Mouse (Mus musculus) splenic B cell, adult 2 months (primary cell): ENCODE results near the gene Zcrb1.
"Not testable (repeated sequence)": the region's sequence is repeated elsewhere in the genome, so short reads cannot be mapped to it uniquely, and the experiment has no call there.

Source experiments
- DNase-seq: peaks from one replicate; pipeline ENCODE4 v3.0.0-alpha.2; 2011; ENCODE audit warnings: low read depth, low spot score
- H3K27me3 ChIP-seq: 2 replicates; pipeline ENCODE4 v1.6.1; 2012; ENCODE audit warnings: mild to moderate bottlenecking, low read length, moderate library complexity, mixed read lengths; ENCODE audit not compliant: control insufficient read depth, poor library complexity, insufficient read depth, severe bottlenecking
- H3K36me3 ChIP-seq: 2 replicates; pipeline ENCODE4 v1.6.1; 2012; ENCODE audit warnings: mild to moderate bottlenecking, low read length, moderate library complexity, mixed read lengths; ENCODE audit not compliant: control insufficient read depth, poor library complexity, insufficient read depth, severe bottlenecking

Zcrb1 gene

GRCm38 (mm10) chr15:93401446-93401845 is 3.3 kb upstream of the Zcrb1 start:
- DNase-seq = no peak
- H3K36me3 ChIP-seq = no peaks in the 10 kb centered on the region

DNA sequence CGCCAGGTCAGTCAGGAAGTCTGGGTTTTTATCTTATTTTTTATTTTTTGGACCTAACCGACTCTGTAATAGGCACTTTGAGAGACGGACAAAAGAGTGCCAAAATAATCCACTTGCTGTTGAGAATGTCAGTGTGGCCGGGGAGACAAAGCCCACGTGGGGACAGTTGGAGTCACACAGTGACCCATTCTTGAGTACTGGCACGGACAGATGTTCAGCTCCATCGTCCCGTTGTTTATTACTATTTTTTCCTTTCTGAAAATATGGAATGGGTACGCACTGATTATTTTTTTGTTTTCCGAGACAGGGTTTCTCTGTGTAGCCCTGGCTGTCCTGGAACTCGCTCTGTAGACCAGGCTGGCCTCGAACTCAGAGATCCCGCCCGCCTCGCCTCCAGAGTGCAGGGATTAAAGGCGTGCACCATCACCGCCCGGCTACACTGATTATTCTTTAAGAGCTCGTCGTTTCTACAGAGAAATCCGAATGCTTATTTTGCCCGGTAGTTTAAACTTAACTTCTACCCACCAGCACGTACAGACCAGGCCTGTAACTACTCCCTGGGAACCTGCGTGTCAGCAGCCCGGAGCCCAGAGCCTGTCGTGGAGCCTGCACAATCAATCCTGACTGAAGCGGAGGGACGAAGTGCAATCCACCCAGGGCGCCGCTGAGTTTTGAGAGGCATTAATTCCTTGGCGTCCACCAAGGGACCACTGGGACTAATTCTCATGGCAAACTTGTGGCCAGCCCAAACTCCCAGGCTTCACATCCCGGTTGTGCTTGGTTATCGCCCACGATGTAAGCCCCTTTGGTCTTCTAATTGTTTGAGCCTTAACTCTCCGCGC is 786 bp upstream of the Zcrb1 start:
- DNase-seq = no peak
- Histone ChIP-seq H3K27me3 (no peaks in the 10 kb centered on the region), H3K36me3 (peaks cover 2% of the 10 kb centered on the region; the same call in 1 of the 2 replicates)

More at GRCm38 (mm10) chr15:93401446-93401845, 3.3 kb upstream of the Zcrb1 start:
- H3K27me3 ChIP-seq = no peaks in the 10 kb centered on the region

DNA sequence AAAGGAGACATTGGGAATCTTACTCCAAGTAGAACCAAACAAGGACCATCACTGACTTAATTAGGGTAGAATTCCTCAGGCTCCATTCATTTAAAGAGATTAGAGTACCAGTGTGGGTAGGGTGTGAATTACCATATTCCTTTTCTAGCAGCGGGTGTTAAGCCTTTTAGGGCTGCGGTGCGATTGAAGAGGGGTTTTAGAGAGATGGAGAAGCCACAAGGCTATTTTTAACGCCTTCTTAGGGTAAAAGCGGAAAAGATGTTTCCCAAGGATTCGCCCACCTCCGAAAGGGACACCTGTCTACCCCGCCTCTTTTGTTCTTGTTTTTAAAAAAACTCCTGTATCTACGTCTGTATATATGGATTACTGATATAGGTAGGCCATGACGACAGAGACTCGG is 865 bp downstream of the Zcrb1 start:
- peaks cover 4% of the 10 kb centered on the region; the same call in 1 of the 2 replicates for H3K36me3 ChIP-seq
- H3K27me3 ChIP-seq = no peaks in the 10 kb centered on the region
- DNase-seq = no peak

GRCm38 (mm10) chr15:93381337-93381736 is 16.8 kb downstream of the Zcrb1 start:
- DNase-seq = no peak
- Histone ChIP-seq H3K36me3 (peaks cover 3% of the 10 kb centered on the region; the same call in 1 of the 2 replicates), H3K27me3 (no peaks in the 10 kb centered on the region)

DNA sequence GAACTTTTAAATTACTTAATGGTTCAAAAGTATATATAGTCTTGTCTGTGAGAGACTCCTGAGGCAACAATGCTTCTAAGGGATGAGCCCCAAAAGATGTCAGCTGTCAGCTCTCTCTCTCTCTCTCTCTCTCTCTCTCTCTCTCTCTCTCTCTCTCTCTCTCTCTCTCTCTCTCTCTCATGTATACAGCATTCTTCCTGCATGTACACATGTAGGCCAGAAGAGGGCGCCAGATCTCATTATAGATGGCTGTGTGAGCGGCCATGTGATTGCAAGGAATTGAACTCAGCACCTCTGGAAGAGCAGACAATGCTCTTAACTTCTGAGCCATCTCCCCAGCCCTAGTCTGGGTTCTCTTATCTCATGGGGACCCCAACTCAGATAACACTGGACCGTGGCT is 19.0 kb downstream of the Zcrb1 start:
- DNase-seq = peak; percentile 57
- H3K36me3 ChIP-seq = no peaks in the 10 kb centered on the region
- no peaks in the 10 kb centered on the region for H3K27me3 ChIP-seq

DNA sequence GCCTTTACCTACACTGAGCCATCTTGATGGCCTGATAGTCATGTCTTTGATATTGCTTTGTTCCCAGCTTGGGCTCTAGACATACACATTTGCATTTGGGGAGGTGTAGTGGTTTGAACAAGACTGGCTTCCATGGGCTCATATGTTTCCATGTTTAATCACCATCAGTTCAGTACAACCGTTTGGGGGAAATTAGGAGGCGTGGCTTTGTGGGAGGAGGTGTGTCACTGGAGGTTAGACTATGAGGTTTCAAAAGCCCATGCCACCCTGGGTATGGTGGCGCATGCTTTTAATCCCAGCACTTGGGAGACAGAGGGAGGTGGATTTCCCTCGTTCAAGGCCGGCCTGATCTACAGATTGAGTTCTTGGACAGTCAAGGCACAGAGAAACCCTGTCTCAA is 22.4 kb downstream of the Zcrb1 start:
- DNase-seq = no peak
- no peaks in the 10 kb centered on the region for H3K36me3 ChIP-seq
- H3K27me3 ChIP-seq = no peaks in the 10 kb centered on the region

DNA sequence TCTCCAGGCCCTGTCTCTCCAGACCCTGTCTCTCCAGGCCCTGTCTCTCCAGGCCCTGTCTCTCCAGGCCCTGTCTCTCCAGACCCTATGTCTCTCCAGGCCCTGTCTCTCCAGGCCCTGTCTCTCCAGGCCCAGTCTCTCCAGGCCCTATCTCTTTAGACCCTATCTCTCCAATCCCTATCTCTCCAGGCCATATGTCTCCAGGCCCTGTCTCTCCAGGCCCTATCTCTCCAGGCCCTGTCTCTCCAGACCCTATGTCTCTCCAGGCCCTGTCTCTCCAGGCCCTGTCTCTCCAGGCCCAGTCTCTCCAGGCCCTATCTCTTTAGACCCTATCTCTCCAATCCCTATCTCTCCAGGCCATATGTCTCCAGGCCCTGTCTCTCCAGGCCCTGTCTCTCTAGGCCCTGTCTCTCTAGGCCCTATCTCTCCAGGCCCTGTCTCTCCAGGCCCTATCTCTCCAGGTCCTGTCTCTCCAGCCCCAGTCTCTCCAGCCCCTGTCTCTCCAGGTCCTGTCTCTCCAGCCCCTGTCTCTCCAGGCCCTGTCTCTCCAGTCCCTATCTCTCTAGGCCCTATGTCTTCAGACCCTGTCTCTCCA is 25.5 kb downstream of the Zcrb1 start:
- not testable (repeated sequence) for H3K36me3 ChIP-seq, DNase-seq

DNA sequence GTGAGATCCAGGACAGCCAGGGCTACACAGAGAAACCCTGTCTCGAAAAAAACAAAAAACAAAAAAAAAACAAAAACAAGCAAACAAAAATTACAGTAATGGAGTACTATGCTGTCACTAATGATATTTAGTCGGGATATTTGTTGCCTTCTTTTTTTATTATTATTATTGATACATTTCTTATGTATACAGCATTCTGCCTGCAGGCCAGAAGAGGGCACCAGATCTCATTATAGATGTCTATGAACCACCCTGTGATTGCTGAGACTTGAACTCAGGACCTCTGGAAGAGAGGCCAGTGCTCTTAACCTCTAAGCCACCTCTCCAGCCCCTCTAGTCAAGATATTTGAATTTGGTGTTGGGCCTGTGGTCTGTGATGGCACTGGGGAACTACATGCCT is 26.3 kb downstream of the Zcrb1 start:
- peak; percentile 9 for DNase-seq
- H3K36me3 ChIP-seq = no peaks in the 10 kb centered on the region
- no peaks in the 10 kb centered on the region for H3K27me3 ChIP-seq

More for the DNA sequence above, 25.5 kb downstream of the Zcrb1 start:
- not testable (repeated sequence) for H3K27me3 ChIP-seq

DNA sequence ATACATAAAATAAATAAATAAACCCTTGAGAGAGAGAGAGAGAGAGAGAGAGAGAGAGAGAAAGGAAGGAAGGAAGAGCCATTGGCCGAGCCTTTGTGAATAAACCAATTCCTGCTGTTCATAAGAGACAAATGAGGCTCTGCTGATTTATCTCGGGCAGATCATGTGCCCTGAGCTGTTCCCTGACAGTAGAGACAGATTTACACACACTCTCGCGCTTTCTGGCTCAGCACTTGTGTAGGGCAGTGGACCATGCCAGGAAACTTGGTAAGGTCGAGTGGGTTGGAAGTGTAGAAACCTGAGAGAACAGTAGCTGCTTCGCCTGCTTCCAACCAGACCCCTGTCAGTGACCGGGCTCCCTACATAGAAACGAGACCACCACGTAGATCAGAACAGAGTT is 29.6 kb downstream of the Zcrb1 start:
- H3K36me3 ChIP-seq = no peaks in the 10 kb centered on the region
- DNase-seq = no peak
- no peaks in the 10 kb centered on the region for H3K27me3 ChIP-seq

GRCm38 (mm10) chr15:93365561-93365960 is 32.6 kb downstream of the Zcrb1 start:
- no peak for DNase-seq
- H3K27me3 ChIP-seq = no peaks in the 10 kb centered on the region
- no peaks in the 10 kb centered on the region for H3K36me3 ChIP-seq

- DNase-seq = no peak
- Histone ChIP-seq H3K27me3 (no peaks in the 10 kb centered on the region), H3K36me3 (no peaks in the 10 kb centered on the region)
Observed at GRCm38 (mm10) chr15:93358346-93359095, 39.6 kb downstream of the Zcrb1 start.

- Histone ChIP-seq H3K36me3 (no peaks in the 10 kb centered on the region), H3K27me3 (no peaks in the 10 kb centered on the region)
- no peak for DNase-seq
Observed at GRCm38 (mm10) chr15:93340630-93341379, 57.3 kb downstream of the Zcrb1 start.

- no peaks in the 10 kb centered on the region for H3K27me3 ChIP-seq
- no peaks in the 10 kb centered on the region for H3K36me3 ChIP-seq
- DNase-seq = peak; percentile 88
Observed at GRCm38 (mm10) chr15:93336925-93337761, 61.0 kb downstream of the Zcrb1 start, which contains the start of gene Yaf2. Gene Yaf2 (minus strand): TSS chr15:93336935.

- H3K36me3 ChIP-seq = no peaks in the 10 kb centered on the region
- DNase-seq = no peak
- no peaks in the 10 kb centered on the region for H3K27me3 ChIP-seq
Observed at GRCm38 (mm10) chr15:93336658-93336924, 61.5 kb downstream of the Zcrb1 start.
